Mouse (Mus musculus) cerebellum, adult 9-10 months (tissue): ENCODE results near the gene Itpr2.

Experiments
- DNase-seq: peaks from one replicate; pipeline ENCODE4 v3.0.0; 2022

Gene Itpr2

GRCm38 (mm10) chr6:146080546-146081512 lies 421.2 kb downstream of the Itpr2 start:
- DNase-seq, result no peak

- DNase-seq, result no peak
Measured at GRCm38 (mm10) chr6:146079734-146080443, 422.1 kb downstream of the Itpr2 start.

GRCm38 (mm10) chr6:146079261-146079660 lies 422.8 kb downstream of the Itpr2 start:
- DNase-seq, result peak; percentile 64

GRCm38 (mm10) chr6:146078136-146078535 lies 423.9 kb downstream of the Itpr2 start:
- DNase-seq, result no peak

DNA sequence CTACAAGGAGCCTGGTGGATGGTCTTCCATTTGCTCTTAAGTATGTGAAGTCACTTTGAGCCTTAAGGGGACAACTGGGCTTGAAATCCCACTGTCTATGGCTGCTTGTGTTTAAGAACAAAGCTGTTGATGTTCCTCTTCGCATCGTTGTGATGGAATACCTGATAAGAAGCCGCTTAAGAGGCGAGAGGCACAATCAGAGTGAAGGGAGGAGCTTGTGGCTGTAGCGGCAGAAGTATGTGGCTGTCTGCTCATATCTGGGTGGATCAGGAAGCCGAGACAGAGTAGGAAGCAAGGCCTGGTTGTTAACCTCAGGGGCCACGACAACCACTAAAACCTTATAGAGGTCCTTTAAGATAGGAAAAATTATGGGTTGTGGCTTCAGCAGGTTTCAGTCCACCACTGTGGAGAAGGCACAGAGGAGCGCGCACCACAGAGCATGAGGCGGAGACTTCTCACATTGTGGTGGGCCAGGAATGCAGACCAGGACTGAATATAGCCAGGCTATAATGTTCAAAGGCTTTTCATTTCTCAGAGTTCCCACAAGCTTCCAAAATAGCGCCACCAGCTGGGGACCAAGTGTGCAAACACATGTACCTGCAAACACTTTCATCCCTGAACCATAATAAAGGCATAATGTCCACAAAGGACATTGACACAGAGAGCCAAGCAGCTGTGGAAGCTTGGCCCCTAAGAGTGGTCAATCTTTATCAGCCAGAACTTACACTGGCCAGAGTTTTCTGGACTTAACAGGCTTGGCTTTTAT lies 424.7 kb downstream of the Itpr2 start:
- DNase-seq, result no peak

GRCm38 (mm10) chr6:146072842-146073241 lies 429.2 kb downstream of the Itpr2 start:
- DNase-seq, result no peak

GRCm38 (mm10) chr6:146071883-146072282 lies 430.1 kb downstream of the Itpr2 start:
- DNase-seq, result no peak
